Mouse (Mus musculus) neural tube, embryonic 11.5 days (tissue): ENCODE measurements at regions not wholly inside any gene's neighbourhood (a gene's known extent, or its start where the extent isn't known, plus 50 kb on each side); places are given as distances from the start of the nearest gene placed in this dataset.

Experiments used
- ATAC-seq: fragments of 200-750 bp; cut with Nextera tagmentation; 2 replicates; pipeline ENCODE4 v1.8.0; 2017; ENCODE audit warnings: moderate number of reproducible peaks, mild to moderate bottlenecking, moderate TSS enrichment, moderate library complexity; ENCODE audit not compliant: insufficient read depth, low FRiP score, low TSS enrichment
- DNase-seq: peaks from one replicate; pipeline ENCODE4 v3.0.0-alpha.2; 2015; ENCODE audit warnings: low spot score
- H3K27ac ChIP-seq: fragments of 300-500 bp; sonication (generic); 2 replicates; pipeline ENCODE4 v1.5.1; 2014; ENCODE audit warnings: low read depth, mild to moderate bottlenecking, low read length
- H3K27me3 ChIP-seq: fragments of 300-500 bp; sonication (generic); 2 replicates; pipeline ENCODE4 v1.6.1; 2014; ENCODE audit warnings: mild to moderate bottlenecking, low read length, mixed read lengths; ENCODE audit not compliant: control insufficient read depth, insufficient read depth
- H3K36me3 ChIP-seq: fragments of 300-500 bp; sonication (generic); 2 replicates; pipeline ENCODE4 v1.6.1; 2014; ENCODE audit warnings: mild to moderate bottlenecking, low read length, moderate library complexity, mixed read lengths; ENCODE audit not compliant: control insufficient read depth, insufficient read depth
- H3K4me1 ChIP-seq: fragments of 300-500 bp; sonication (generic); 2 replicates; pipeline ENCODE4 v1.6.1; 2014; ENCODE audit warnings: low read length, mixed read lengths; ENCODE audit not compliant: control insufficient read depth, insufficient read depth
- H3K4me2 ChIP-seq: fragments of 300-500 bp; sonication (generic); 2 replicates; pipeline ENCODE4 v1.6.1; 2014; ENCODE audit warnings: low read depth, mild to moderate bottlenecking, moderate library complexity
- H3K4me3 ChIP-seq: fragments of 300-500 bp; sonication (generic); 2 replicates; pipeline ENCODE4 v1.5.1; 2014; ENCODE audit warnings: low read depth, low read length
- H3K9ac ChIP-seq: fragments of 300-500 bp; sonication (generic); 2 replicates; pipeline ENCODE4 v1.6.1; 2014; ENCODE audit warnings: mild to moderate bottlenecking, low read length
- H3K9me3 ChIP-seq: fragments of 300-500 bp; sonication (generic); 2 replicates; pipeline ENCODE4 v1.6.1; 2016; ENCODE audit warnings: low read length; ENCODE audit not compliant: control insufficient read depth
- WGBS: fragments of 180-500 bp; shearing (Covaris S2); extraction: QIAGEN DNeasy Blood & Tissue Kit; methylation state at CpG from one replicate; pipeline ENCODE4 v1.1.7; 2014; 5-methylcytosine and 5-hydroxymethylcytosine counted together

- ATAC-seq (no peak; the same call in 1 of the 2 replicates), DNase-seq (no peak)
- Histone ChIP-seq H3K27me3 (no peaks in the 10 kb centered on the region), H3K4me1 (no peaks in the 10 kb centered on the region), H3K4me2 (no peak overlapping the region), H3K27ac (no peak overlapping the region), H3K4me3 (no peak overlapping the region), H3K9ac (no peak overlapping the region), H3K9me3 (no peaks in the 10 kb centered on the region), H3K36me3 (no peaks in the 10 kb centered on the region)
- 57% methylated on average over 6 of the region's 6 CpGs for WGBS
Measured at GRCm38 (mm10) chr14:120721593-120722461, 189.2 kb upstream of the Ipo5 start.

- no peak overlapping the region for H3K9ac ChIP-seq
- H3K4me1 ChIP-seq, result no peaks in the 10 kb centered on the region
- no peaks in the 10 kb centered on the region for H3K36me3 ChIP-seq
- H3K9me3 ChIP-seq, result no peaks in the 10 kb centered on the region
- no peaks in the 10 kb centered on the region for H3K27me3 ChIP-seq
- no peak overlapping the region for H3K4me3 ChIP-seq
- ATAC-seq (no peak), DNase-seq (no peak)
- H3K4me2 ChIP-seq, result no peak overlapping the region
- 69% methylated on average over 6 of the region's 6 CpGs for WGBS
- H3K27ac ChIP-seq, result no peak overlapping the region
Measured at GRCm38 (mm10) chr14:120722546-120723112, 188.4 kb upstream of the Ipo5 start.

- H3K4me1 ChIP-seq, result no peaks in the 10 kb centered on the region
- ATAC-seq, result no peak
- H3K9me3 ChIP-seq, result no peaks in the 10 kb centered on the region
- WGBS, result 88% methylated on average over 10 of the region's 10 CpGs
- H3K27ac ChIP-seq, result no peak overlapping the region
- H3K4me3 ChIP-seq, result no peak overlapping the region
- H3K9ac ChIP-seq, result no peak overlapping the region
- H3K36me3 ChIP-seq, result no peaks in the 10 kb centered on the region
- H3K27me3 ChIP-seq, result no peaks in the 10 kb centered on the region
- DNase-seq, result no peak
- H3K4me2 ChIP-seq, result no peak overlapping the region
Measured at GRCm38 (mm10) chr14:120728107-120728506, 182.9 kb upstream of the Ipo5 start.

- ATAC-seq, result no peak
- H3K27me3 ChIP-seq, result no peaks in the 10 kb centered on the region
- H3K4me1 ChIP-seq, result no peaks in the 10 kb centered on the region
- H3K9me3 ChIP-seq, result no peaks in the 10 kb centered on the region
- H3K9ac ChIP-seq, result no peak overlapping the region
- no peak for DNase-seq
- no peak overlapping the region for H3K4me3 ChIP-seq
- H3K36me3 ChIP-seq, result no peaks in the 10 kb centered on the region
- H3K27ac ChIP-seq, result no peak overlapping the region
- H3K4me2 ChIP-seq, result no peak overlapping the region
- WGBS, result 41% methylated on average over 3 of the region's 3 CpGs
Measured at GRCm38 (mm10) chr14:120730226-120730625, 180.8 kb upstream of the Ipo5 start.

GRCm38 (mm10) chr14:120731679-120732281, 179.2 kb upstream of the Ipo5 start:
- DNase-seq (no peak), ATAC-seq (no peak)
- WGBS, result 63% methylated on average over 7 of the region's 7 CpGs
- Histone ChIP-seq H3K27ac (no peak overlapping the region), H3K9ac (no peak overlapping the region), H3K4me1 (no peaks in the 10 kb centered on the region), H3K27me3 (no peaks in the 10 kb centered on the region), H3K36me3 (no peaks in the 10 kb centered on the region), H3K4me2 (no peak overlapping the region), H3K4me3 (no peak overlapping the region), H3K9me3 (no peaks in the 10 kb centered on the region)

GRCm38 (mm10) chr14:120732400-120733138, 178.5 kb upstream of the Ipo5 start:
- Histone ChIP-seq H3K4me3 (no peak overlapping the region), H3K4me1 (no peaks in the 10 kb centered on the region), H3K9ac (no peak overlapping the region), H3K4me2 (no peak overlapping the region), H3K36me3 (no peaks in the 10 kb centered on the region), H3K27ac (no peak overlapping the region), H3K27me3 (no peaks in the 10 kb centered on the region), H3K9me3 (no peaks in the 10 kb centered on the region)
- DNase-seq (no peak), ATAC-seq (no peak)
- 79% methylated on average over 15 of the region's 15 CpGs for whole genome bisulfite sequencing

- WGBS, result 89% methylated on average over 5 of the region's 5 CpGs
- ATAC-seq, result no peak
- no peaks in the 10 kb centered on the region for H3K4me1 ChIP-seq
Measured at GRCm38 (mm10) chr14:120741492-120742054, 169.5 kb upstream of the Ipo5 start.

GRCm38 (mm10) chr14:120754011-120754410, 157.0 kb upstream of the Ipo5 start:
- H3K4me3 ChIP-seq, result no peak overlapping the region
- 73% methylated on average over 1 of the region's 1 CpGs for WGBS
- H3K27me3 ChIP-seq, result no peaks in the 10 kb centered on the region
- no peak overlapping the region for H3K4me2 ChIP-seq
- no peak overlapping the region for H3K9ac ChIP-seq
- no peak for ATAC-seq
- H3K27ac ChIP-seq, result no peak overlapping the region
- no peak for DNase-seq
- no peaks in the 10 kb centered on the region for H3K4me1 ChIP-seq
- H3K9me3 ChIP-seq, result no peaks in the 10 kb centered on the region
- no peaks in the 10 kb centered on the region for H3K36me3 ChIP-seq

More at GRCm38 (mm10) chr14:120741492-120742054, 169.5 kb upstream of the Ipo5 start:
- Histone ChIP-seq H3K9ac (no peak overlapping the region), H3K27ac (no peak overlapping the region), H3K36me3 (no peaks in the 10 kb centered on the region), H3K27me3 (no peaks in the 10 kb centered on the region), H3K4me2 (no peak overlapping the region), H3K9me3 (no peaks in the 10 kb centered on the region), H3K4me3 (no peak overlapping the region)
- no peak for DNase-seq
